Mouse (Mus musculus) MEL (cell line): ENCODE measurements around the gene Dnajc5. TPM values are rescaled to one million over a fixed set of nuclear protein-coding genes. Genes with fewer than 3 reads are reported as not detected.

ENCODE experiments used
- DNase-seq: peaks from one replicate; pipeline ENCODE4 v3.0.0; 2011; ENCODE audit warnings: low read depth, low spot score
- H3K27ac ChIP-seq: 2 replicates; pipeline ENCODE4 v1.5.1; 2012; ENCODE audit warnings: low read depth, mild to moderate bottlenecking, control low read depth, low read length, moderate library complexity; ENCODE audit not compliant: control insufficient read depth
- H3K27me3 ChIP-seq, 2 experiments: fragments of 150-350 bp in 1 of 2; sonication (generic) in 1 of 2; 2 replicates each; pipeline ENCODE4 v1.6.1; 2012; ENCODE audit warnings: low read length in 2 of 2, mild to moderate bottlenecking in 2 of 2, improper control_type of control experiment in 1 of 2, moderate library complexity in 1 of 2; ENCODE audit not compliant: insufficient read depth in 2 of 2, control insufficient read depth in 1 of 2
- H3K36me3 ChIP-seq, 2 experiments: 2 replicates each; pipeline ENCODE4 v1.6.1; 2012 to 2014; ENCODE audit warnings: low read length in 2 of 2, improper control_type of control experiment in 1 of 2, inconsistent platforms in 1 of 2, mild to moderate bottlenecking in 1 of 2; ENCODE audit not compliant: insufficient read depth in 2 of 2, control insufficient read depth in 1 of 2
- H3K4me1 ChIP-seq, 2 experiments: fragments of 150-350 bp in 1 of 2; sonication (generic) in 1 of 2; 2 replicates each; pipeline ENCODE4 v1.6.1; 2012; ENCODE audit warnings: low read length in 2 of 2, improper control_type of control experiment in 1 of 2, mild to moderate bottlenecking in 1 of 2; ENCODE audit not compliant: insufficient read depth in 2 of 2, control insufficient read depth in 1 of 2
- H3K4me3 ChIP-seq, 2 experiments: fragments of 150-350 bp in 1 of 2; sonication (generic) in 1 of 2; 2 replicates each; pipeline ENCODE4 v1.5.1; 2012; ENCODE audit warnings: low read depth in 2 of 2, low read length in 2 of 2, mild to moderate bottlenecking in 2 of 2, moderate library complexity in 2 of 2, control low read depth in 1 of 2, improper control_type of control experiment in 1 of 2; ENCODE audit not compliant: control insufficient read depth in 1 of 2, insufficient read depth in 1 of 2
- H3K79me2 ChIP-seq: 2 replicates; pipeline ENCODE4 v1.6.1; 2012; ENCODE audit warnings: mild to moderate bottlenecking, low read length, moderate library complexity; ENCODE audit not compliant: control insufficient read depth, poor library complexity, insufficient read depth
- H3K9ac ChIP-seq: 2 replicates; pipeline ENCODE4 v1.6.1; 2012; ENCODE audit warnings: low read depth, mild to moderate bottlenecking, control low read depth, low read length, moderate library complexity; ENCODE audit not compliant: control insufficient read depth, poor library complexity, severe bottlenecking
- H3K9me3 ChIP-seq: fragments of 150-350 bp; sonication (generic); replicated peaks from 2 replicates; pipeline ENCODE4 v1.6.1; 2012; ENCODE audit warnings: mild to moderate bottlenecking, low read length, improper control_type of control experiment, moderate library complexity; ENCODE audit not compliant: insufficient read depth
- CTCF ChIP-seq, 3 experiments: IDR thresholded peaks in 2 of 3; conservative IDR thresholded peaks in 1 of 3; 2 replicates each; pipeline ENCODE4 v1.5.1; 2011 to 2012; ENCODE audit warnings: low read length in 3 of 3, low read depth in 2 of 3, mild to moderate bottlenecking in 2 of 3, improper control_type of control experiment in 1 of 3, inconsistent platforms in 1 of 3, mixed read lengths in 1 of 3, moderate library complexity in 1 of 3; ENCODE audit not compliant: control insufficient read depth in 1 of 3, insufficient read depth in 1 of 3, poor library complexity in 1 of 3, severe bottlenecking in 1 of 3
- EP300 ChIP-seq, 2 experiments: IDR thresholded peaks; 2 replicates each; pipeline ENCODE4 v1.6.1; 2011; ENCODE audit warnings: improper control_type of control experiment in 2 of 2, low read length in 2 of 2, low read depth in 1 of 2, mild to moderate bottlenecking in 1 of 2
- GATA1 ChIP-seq: IDR thresholded peaks from 2 replicates; pipeline ENCODE4 v1.6.1; 2011; ENCODE audit warnings: low read depth, low read length, improper control_type of control experiment
- JUND ChIP-seq: IDR thresholded peaks from 2 replicates; pipeline ENCODE4 v1.6.1; 2011; ENCODE audit warnings: low read depth, mild to moderate bottlenecking, improper control_type of control experiment, low read length
- KAT2A ChIP-seq: conservative IDR thresholded peaks from 2 replicates; pipeline ENCODE4 v1.6.1; 2012; ENCODE audit warnings: low read depth, low read length, improper control_type of control experiment, inconsistent platforms
- MAZ ChIP-seq: IDR thresholded peaks from 2 replicates; pipeline ENCODE4 v1.6.1; 2012; ENCODE audit warnings: low read depth, mild to moderate bottlenecking, inconsistent platforms, low read length, improper control_type of control experiment
- MEF2A ChIP-seq: IDR thresholded peaks from 2 replicates; pipeline ENCODE4 v1.6.1; 2014; ENCODE audit warnings: low read depth, mild to moderate bottlenecking, inconsistent platforms, low read length, improper control_type of control experiment; ENCODE audit not compliant: poor library complexity, insufficient replicate concordance, severe bottlenecking; ENCODE audit errors: extremely low read depth
- MXI1 ChIP-seq: IDR thresholded peaks from 2 replicates; pipeline ENCODE4 v1.6.1; 2011; ENCODE audit warnings: mild to moderate bottlenecking, low read depth, low read length, improper control_type of control experiment
- MYC ChIP-seq: IDR thresholded peaks from 2 replicates; pipeline ENCODE4 v1.6.1; 2011; ENCODE audit warnings: low read depth, mild to moderate bottlenecking, low read length, improper control_type of control experiment, moderate library complexity
- NELFE ChIP-seq: IDR thresholded peaks from 2 replicates; pipeline ENCODE4 v1.6.1; 2011; ENCODE audit warnings: low read depth, low read length, improper control_type of control experiment
- NRF1 ChIP-seq: IDR thresholded peaks from 2 replicates; pipeline ENCODE4 v1.6.1; 2014; ENCODE audit warnings: low read depth, mild to moderate bottlenecking, inconsistent platforms, low read length, improper control_type of control experiment, moderate library complexity; ENCODE audit not compliant: poor library complexity, insufficient read depth, severe bottlenecking
- POLR2A ChIP-seq, 2 experiments: IDR thresholded peaks; 2 replicates each; pipeline ENCODE4 v1.6.1; 2011 to 2012; ENCODE audit warnings: low read length in 2 of 2, mild to moderate bottlenecking in 2 of 2, control low read depth in 1 of 2, improper control_type of control experiment in 1 of 2, low read depth in 1 of 2, moderate library complexity in 1 of 2; ENCODE audit not compliant: control insufficient read depth in 1 of 2, insufficient read depth in 1 of 2, poor library complexity in 1 of 2
- POLR2AphosphoS2 ChIP-seq: IDR thresholded peaks from 2 replicates; pipeline ENCODE4 v1.6.1; 2011; ENCODE audit warnings: low read length, improper control_type of control experiment
- SIN3A ChIP-seq: IDR thresholded peaks from 2 replicates; pipeline ENCODE4 v1.6.1; 2012; ENCODE audit warnings: low read length, improper control_type of control experiment, inconsistent platforms
- SMC3 ChIP-seq: IDR thresholded peaks from 2 replicates; pipeline ENCODE4 v1.6.1; 2011; ENCODE audit warnings: low read depth, low read length, improper control_type of control experiment
- TBP ChIP-seq: IDR thresholded peaks from 2 replicates; pipeline ENCODE4 v1.8.0; 2011; ENCODE audit warnings: low read depth, low read length, improper control_type of control experiment
- USF2 ChIP-seq, 2 experiments: IDR thresholded peaks; 2 replicates each; pipeline ENCODE4 v1.6.1; 2011 to 2012; ENCODE audit warnings: improper control_type of control experiment in 2 of 2, low read length in 2 of 2, borderline replicate concordance in 1 of 2, inconsistent platforms in 1 of 2, low read depth in 1 of 2, mild to moderate bottlenecking in 1 of 2; ENCODE audit not compliant: insufficient read depth in 1 of 2
- ZC3H11A ChIP-seq: IDR thresholded peaks from 2 replicates; pipeline ENCODE4 v1.6.1; 2012; ENCODE audit warnings: low read depth, mild to moderate bottlenecking, inconsistent platforms, low read length, improper control_type of control experiment
- ZKSCAN1 ChIP-seq: IDR thresholded peaks from 2 replicates; pipeline ENCODE4 v1.6.1; 2012; ENCODE audit warnings: low read depth, mild to moderate bottlenecking, inconsistent platforms, low read length, improper control_type of control experiment, moderate library complexity
- ZNF384 ChIP-seq: IDR thresholded peaks from 2 replicates; pipeline ENCODE4 v1.6.1; 2012; ENCODE audit warnings: low read depth, mild to moderate bottlenecking, inconsistent platforms, low read length, improper control_type of control experiment
- polyA plus RNA-seq, 2 experiments: library from polyadenylated mRNA; stranded (reverse) in 1 of 2; unstranded in 1 of 2; fragments of >175 nt in 1 of 2; fragments of >200 nt in 1 of 2; gene quantifications; 2 replicates each; pipeline versions ENCODE4 v1.2.1 to v1.2.4; 2012; ENCODE audit warnings: low replicate concordance in 2 of 2, low read depth in 1 of 2; ENCODE audit not compliant: insufficient read length in 2 of 2, insufficient read depth in 1 of 2, missing spikeins in 1 of 2
- total RNA-seq: library from RNA; depleted of rRNA; stranded (reverse); fragments of 300-350 nt; gene quantifications from 2 replicates; pipeline ENCODE4 v1.2.3, GENCODE M21; 2012

The Dnajc5 gene
- total and polyA plus RNA-seq, 3 experiments, result 51.9 to 338 (median 57.9) TPM

DNA sequence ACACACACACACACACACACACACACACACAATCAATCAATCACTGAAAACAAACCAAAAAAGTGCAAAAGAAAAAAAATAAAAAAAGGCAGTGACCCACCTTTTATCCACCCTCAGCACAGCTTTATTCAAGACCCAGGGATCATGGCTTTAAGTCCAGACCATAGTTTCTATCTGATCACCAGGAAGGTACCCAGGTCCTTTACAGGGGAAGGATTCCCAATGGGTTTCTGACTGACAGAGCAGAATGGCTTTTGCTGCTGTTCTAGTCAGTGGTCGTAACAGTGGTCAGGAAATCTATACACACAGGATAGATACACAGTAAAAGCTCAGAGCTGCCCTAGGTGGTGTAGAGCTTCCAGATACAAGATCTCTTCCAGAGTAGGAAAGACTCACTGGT is 34.5 kb upstream of the Dnajc5 start:
- no peak overlapping the region for H3K4me3 ChIP-seq
- DNase-seq, result no peak
- H3K36me3 ChIP-seq, result peaks cover 0 to 3% of the 10 kb centered on the region in 2 experiments; a peak in 2 of 4 replicates
- peaks cover 0 to 3% of the 10 kb centered on the region in 2 experiments; a peak in 1 of 4 replicates for H3K4me1 ChIP-seq
- no peak overlapping the region for H3K9ac ChIP-seq
- peaks cover 16 to 40% of the 10 kb centered on the region in 2 experiments for H3K27me3 ChIP-seq
- no peak overlapping the region for H3K27ac ChIP-seq
- H3K79me2 ChIP-seq, result no peaks in the 10 kb centered on the region
- no peaks in the 10 kb centered on the region for H3K9me3 ChIP-seq
- TF ChIP-seq ZKSCAN1, result no peak
- TF ChIP-seq SIN3A, result no peak
- no peak for TF ChIP-seq KAT2A
- TF ChIP-seq TBP, result no peak
- no peak for TF ChIP-seq MXI1
- no peak for TF ChIP-seq NRF1
- TF ChIP-seq NELFE, result no peak
- TF ChIP-seq MAZ, result no peak
- TF ChIP-seq CTCF (IDR thresholded peaks at IDR 0.05 in 2 of 3, conservative IDR thresholded peaks at IDR 0.05 in 1 of 3; ENCODE audit: control insufficient read depth in 1 of 3, insufficient read depth in 1 of 3, low read depth in 2 of 3, low read length in 3 of 3, poor library complexity in 1 of 3, severe bottlenecking in 1 of 3), result no peak
- no peak for TF ChIP-seq SMC3
- TF ChIP-seq ZNF384, result no peak

DNA sequence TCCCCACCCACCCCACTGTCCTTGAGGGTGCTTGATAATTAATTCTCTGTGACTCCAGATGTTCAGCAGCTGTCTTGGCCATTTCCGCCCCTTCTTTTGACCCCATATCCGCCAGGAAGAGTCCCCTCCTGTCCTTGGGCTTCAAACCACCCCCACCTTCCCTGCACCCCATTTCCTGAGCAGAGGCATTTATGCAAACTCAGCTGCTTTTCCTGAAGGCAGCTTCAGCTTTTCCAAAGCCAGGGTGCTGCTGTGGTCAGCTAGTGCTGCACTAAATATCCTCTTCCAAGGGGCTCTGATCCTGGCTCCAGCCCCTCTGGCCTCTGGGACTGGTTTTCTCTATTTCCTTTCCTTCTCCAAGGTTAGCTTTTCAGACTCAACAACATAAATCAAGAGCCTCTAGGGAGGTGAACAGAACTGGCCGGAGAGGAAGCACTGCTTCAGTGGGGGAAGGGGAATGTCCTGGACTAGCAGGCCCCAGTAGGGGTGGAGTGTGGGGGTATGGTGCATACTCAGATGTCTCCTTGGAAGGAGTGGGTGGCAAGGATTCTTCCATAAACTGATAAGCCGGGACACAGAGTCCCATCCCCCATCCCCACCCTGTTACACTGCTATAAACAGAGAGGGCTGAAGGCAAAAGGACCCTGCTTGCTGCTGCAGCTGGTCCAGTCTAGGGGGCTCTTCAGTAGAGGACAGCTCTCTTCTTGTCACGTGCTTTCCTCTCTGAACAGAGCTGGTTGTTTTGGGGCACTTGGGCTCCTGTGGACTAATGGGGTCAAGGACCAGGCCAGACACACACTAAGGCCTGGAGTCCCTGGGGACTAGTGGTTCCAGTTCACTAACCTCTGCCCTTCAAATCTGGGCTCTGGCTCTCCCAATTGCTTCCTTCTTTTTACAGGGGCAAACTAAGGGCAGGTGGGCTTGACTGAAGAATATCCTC is 32.7 kb upstream of the Dnajc5 start:
- peaks cover 4 to 6% of the 10 kb centered on the region in 2 experiments; a peak in 3 of 4 replicates for H3K4me1 ChIP-seq
- H3K79me2 ChIP-seq, result no peaks in the 10 kb centered on the region
- H3K36me3 ChIP-seq, result peaks cover 0 to 3% of the 10 kb centered on the region in 2 experiments; a peak in 2 of 4 replicates
- H3K27me3 ChIP-seq, result peaks cover 16 to 38% of the 10 kb centered on the region in 2 experiments
- DNase-seq, result no peak
- no peak overlapping the region for H3K4me3 ChIP-seq
- H3K9me3 ChIP-seq, result no peaks in the 10 kb centered on the region
- H3K27ac ChIP-seq, result no peak overlapping the region
- TF ChIP-seq GATA1 (no peak), USF2 (IDR thresholded peaks at IDR 0.05; ENCODE audit: borderline replicate concordance in 1 of 2, insufficient read depth in 1 of 2, low read depth in 1 of 2, low read length in 2 of 2) (no peak), POLR2A (IDR thresholded peaks at IDR 0.05; ENCODE audit: control insufficient read depth in 1 of 2, insufficient read depth in 1 of 2, low read depth in 1 of 2, low read length in 2 of 2, poor library complexity in 1 of 2) (no peak), MEF2A (no peak), MAZ (no peak), SMC3 (no peak), EP300 (IDR thresholded peaks at IDR 0.05; ENCODE audit: low read depth in 1 of 2, low read length in 2 of 2) (no peak), ZNF384 (no peak), POLR2AphosphoS2 (no peak), ZC3H11A (no peak), MYC (no peak), ZKSCAN1 (no peak), JUND (no peak)
- H3K9ac ChIP-seq, result no peak overlapping the region
